Mouse (Mus musculus) left cerebral cortex, adult 8-10 months (tissue): ENCODE measurements around the gene Gucy2d. TPM values are rescaled to one million over a fixed set of nuclear protein-coding genes. Genes with fewer than 3 reads are reported as not detected.

ENCODE experiments used
- DNase-seq, 2 experiments: peaks; one replicate each; pipeline ENCODE4 v3.0.0; 2022; ENCODE audit warnings: low spot score in 2 of 2
- total RNA-seq, 4 experiments: library from RNA; stranded (reverse); gene quantifications; 2 replicates each; pipeline ENCODE4 v1.2.4; 2022

Gucy2d gene
- total RNA-seq, 4 experiments from 2014 or later = 0.38 to 0.39 TPM; not detected in 2

DNA sequence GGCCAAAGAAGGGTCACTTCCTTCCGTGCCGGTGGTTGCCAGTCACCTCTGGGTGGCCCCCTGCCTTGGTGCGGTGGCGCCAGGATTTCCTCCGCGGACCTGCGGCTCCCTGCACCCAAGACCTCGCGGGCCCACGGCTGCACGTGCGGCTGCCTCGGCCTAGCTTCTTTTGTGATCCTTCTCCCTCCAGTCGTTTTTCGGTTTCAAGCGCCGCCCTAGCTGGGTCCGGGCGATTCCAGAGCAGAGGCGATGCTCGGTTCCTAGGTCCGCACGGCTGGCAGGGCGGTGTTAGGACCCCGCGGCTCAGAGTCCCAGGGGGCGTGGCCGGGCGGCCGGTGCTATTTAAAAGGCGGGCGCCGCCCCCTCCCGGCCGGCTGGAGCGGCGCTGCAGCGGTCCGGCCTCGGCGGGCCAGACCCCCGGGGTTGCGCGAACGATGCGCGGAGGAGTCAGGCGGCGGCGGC is 49.4 kb downstream of the Gucy2d start:
- DNase-seq = peak in 1 of 2 experiments; percentile 52

DNA sequence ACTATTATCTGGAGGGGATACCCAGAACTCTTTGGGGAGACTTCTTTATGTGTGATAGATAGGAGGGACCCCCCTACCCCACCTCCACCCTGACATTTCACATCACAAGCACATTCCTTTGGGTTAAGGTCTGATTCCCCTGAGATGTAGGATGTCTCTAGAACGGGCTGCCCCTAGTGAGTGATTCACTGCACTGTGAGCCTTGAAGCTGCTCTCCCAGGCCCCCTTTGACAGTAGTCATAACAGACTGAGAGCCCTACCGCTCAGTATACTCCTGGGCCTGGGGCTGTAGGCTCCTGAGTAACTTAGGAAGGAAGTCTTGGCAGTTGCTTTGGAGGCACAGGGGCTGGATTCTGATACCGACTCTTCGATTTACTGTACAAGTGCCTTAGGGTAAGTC is 50.1 kb downstream of the Gucy2d start:
- DNase-seq = no peak

DNA sequence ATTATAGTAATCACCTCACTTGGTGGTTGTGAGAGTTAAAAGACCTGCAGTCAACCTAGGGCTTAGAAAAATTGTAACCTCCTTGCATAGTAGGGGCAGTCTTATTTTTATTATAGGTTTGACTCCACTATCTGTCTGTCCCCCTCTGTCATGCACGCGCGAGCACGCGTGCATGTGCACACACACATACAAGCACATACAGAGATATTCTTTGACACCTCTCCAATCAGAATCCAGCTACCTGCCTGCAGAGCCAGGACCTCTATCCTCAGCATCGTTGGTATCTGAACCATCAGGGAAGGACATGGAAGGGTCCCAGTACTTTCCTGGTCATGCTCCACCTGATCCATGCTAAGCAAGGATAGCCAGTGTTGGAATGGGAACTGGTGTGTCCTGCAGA is 50.7 kb downstream of the Gucy2d start:
- no peak for DNase-seq

DNA sequence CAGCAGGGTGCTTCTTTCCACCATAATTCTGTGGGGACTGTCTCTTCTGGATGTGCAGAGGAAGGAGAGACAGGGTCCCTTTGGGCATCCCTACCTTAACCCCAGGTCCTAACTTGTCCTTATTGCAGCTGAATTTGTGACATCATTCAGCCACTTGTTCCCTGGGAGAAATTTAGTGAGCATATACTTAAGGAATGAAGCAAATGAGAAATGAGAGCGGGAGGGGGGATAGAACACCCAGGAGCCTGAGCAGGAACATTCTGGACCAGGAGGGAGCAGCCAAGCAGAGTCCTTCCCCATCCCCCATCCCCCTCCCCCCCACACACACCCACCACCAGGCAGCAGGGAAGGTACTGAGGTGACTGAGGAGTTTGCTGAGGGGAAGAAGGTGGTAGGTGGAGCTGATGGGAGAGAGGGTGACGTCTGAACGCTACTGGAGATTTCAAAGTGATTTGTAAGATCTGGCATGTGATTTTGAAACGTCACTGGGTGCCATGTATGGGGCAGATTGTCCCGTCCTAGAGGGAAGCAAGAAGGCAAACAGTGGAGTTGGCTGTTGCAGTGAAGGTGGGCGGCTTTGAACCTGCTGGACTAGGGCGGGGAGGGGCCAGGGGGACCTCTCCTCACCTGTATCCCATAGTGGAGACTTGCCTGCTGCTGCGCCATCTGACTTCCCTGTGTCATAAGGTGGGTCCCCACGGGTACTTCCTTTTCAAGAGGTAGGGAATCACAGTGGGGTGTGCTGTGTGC is 51.4 kb downstream of the Gucy2d start:
- DNase-seq = no peak

DNA sequence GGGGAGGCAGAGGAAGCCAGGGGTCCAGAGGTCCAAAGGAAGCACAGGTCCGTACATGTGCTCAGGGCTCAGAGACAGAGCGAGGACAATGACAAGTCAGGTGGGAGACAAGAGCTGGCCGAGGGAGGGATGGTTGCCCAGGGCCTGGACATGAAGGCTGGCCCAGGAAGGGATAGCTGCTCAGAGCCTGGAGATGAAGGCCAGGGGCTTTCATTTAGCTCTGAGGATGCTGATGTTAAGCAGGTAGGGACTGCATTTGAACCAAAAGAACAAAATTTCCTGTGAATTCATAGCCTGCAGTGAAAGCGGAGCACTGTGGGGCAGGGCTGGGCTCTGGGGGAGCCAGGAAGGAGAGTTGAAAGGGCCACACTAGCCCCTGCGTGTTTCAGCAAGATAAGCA is 52.1 kb downstream of the Gucy2d start:
- no peak for DNase-seq

DNA sequence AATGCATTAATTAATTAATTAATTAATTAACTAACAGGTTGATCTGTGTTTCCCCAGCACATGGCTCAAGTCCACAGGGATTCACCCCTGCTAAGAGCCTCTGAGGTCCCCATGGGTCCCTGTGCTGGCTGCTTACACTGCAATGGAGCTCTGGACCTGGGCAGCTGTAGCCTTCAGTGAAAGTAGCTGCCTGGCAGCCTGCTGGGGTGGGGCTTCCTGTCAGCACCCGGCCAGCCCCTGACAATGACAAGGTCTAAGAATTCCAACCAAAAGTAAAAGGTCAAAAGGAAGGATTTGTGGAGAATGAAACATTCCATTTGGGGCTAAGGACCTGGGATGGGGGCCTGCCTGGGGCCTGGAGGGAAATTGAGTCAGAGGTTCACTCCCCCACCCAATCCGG is 53.1 kb downstream of the Gucy2d start:
- no peak for DNase-seq

DNA sequence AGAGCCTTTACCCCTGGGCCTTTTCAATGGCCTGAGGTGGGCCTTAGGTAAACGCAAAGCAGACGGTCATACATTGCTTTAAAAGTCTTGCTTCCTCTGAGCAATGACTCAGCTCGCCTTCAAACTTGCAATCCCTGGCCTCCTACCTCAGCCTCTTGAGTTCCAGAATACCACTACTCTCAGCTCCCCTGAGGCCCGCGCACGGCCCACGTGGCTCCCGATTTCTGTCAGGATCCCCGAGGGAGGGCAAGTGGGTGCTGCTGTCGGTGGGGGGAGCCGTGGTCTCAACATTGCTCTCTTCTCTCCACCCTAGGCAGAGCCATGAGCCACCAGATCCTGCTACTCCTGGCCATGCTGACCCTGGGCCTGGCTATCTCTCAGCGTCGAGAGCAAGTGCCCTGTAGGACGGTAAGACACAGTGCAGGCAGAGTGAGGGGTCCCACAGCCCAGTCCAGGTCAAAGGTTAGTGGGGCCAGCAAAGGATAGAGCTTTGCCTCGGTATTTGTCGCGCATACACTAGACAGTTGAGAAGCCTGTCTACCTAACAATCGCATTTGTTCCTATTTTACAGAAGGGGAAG is 53.8 kb downstream of the Gucy2d start:
- DNase-seq = no peak

DNA sequence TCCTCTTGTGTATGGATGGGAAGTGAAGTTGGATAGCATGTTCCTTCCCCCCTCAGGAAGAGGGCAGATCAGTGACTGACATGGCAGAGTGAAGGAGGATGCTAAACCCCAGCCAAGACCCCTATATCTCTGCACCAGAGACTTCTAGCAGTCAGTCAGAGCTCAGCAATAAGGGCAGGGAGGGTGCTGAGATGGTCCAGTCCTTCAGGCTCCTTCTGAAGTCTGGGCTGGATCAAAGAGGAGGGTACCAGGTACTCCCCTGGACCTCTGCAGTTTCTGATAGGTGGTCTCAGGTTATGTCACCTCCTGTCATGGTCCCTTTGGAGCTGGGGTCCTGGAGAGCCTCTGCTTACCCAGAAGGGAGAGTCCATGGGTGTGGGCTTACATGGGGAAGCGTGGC is 55.4 kb downstream of the Gucy2d start:
- no peak for DNase-seq

DNA sequence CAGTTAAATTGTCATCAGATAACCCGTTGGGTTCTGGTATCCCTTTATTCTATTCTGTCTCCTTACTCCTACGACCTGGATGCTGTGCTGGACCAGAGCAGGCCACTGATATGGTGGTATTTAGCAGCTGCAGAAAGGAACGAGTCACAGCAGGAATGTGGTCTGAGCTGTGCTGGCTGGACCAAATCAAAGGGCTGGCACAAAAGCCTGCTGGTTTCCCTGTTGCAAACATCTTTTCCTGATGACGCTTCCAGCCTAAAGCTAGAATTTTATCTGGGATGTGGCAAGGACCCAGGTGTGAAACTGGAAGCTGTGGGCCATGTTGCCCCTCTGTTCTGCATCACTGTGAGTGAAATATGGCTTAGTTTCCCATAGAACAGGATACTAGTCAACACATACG is 57.2 kb downstream of the Gucy2d start:
- DNase-seq = no peak

DNA sequence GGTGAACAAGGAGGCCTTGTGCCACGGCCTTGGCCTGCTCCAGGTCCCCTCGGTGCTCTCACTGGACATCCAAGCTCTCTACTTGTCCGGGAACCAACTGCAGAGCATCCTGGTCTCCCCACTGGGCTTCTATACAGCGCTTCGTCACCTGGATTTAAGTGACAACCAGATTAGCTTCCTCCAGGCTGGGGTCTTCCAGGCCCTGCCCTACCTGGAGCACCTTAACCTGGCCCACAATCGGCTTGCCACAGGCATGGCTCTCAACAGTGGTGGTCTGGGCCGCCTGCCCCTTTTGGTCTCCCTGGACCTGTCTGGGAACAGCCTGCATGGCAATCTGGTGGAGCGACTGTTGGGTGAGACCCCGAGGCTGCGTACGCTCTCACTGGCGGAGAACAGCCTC is 57.9 kb downstream of the Gucy2d start:
- DNase-seq = no peak

DNA sequence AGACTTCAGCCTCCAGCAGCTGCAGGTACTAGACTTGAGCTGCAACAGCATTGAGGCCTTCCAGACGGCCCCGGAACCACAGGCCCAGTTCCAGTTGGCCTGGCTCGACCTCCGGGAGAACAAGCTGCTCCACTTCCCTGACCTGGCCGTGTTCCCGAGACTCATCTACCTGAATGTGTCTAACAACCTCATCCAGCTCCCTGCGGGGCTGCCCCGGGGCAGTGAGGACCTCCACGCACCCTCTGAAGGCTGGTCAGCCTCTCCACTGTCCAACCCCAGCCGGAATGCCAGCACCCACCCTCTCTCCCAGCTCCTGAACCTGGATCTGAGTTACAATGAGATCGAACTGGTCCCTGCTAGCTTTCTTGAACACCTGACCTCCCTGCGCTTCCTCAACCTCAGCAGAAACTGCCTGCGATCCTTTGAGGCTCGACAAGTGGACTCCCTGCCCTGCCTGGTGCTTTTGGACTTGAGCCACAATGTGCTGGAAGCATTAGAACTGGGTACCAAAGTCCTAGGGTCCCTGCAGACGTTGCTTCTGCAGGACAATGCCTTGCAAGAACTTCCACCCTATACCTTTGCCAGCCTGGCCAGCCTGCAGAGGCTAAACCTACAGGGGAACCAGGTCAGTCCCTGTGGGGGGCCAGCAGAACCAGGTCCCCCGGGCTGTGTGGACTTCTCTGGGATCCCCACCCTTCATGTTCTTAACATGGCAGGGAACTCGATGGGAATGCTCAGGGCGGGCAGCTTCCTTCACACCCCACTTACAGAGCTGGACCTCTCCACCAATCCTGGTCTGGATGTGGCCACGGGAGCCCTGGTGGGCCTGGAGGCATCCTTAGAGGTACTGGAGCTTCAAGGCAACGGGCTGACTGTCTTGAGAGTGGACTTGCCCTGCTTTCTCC is 58.7 kb downstream of the Gucy2d start:
- no peak for DNase-seq

DNA sequence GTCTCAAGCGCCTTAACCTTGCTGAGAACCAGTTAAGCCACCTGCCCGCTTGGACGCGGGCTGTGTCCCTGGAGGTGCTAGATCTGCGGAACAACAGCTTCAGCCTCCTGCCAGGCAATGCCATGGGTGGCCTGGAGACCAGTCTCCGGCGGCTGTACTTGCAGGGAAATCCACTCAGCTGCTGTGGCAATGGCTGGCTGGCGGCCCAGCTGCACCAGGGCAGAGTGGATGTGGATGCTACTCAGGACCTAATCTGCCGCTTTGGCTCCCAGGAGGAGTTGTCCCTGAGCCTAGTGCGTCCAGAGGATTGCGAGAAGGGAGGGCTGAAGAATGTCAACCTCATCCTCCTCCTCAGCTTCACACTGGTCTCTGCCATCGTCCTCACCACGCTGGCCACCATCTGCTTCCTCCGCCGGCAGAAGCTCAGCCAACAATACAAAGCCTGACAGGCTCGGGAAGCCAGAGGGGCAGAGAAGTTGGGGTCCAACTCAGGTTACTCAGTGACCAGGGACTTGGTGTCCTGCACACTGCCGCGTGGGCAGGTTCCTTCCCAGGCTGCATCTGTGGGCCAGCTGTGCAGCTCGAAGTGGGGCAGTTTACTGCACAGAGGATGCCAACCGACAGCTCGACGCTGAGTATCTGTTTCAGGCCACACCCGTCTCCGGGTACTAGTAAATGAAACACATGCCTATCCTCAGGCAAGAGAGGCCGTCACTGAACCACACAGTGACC is 59.5 kb downstream of the Gucy2d start:
- no peak for DNase-seq

DNA sequence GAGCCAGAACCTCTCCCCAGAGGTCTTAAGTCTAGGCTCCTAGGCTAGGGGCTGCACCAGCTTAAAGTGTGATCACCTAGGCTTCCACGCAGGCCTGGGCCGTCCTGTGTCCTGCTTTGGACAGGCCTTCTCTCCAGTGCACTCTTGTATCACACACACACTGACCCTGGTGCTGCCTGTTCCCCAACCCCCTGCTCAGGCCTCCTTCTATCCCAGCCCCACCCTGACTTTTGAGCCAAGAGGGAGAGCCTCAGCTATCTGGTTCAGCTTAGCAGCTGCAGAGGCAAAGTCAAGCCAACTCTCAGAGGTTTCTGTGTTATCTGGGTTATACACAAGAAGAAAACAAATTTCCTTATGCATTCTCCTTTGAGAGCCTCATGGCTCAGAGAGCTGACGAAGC is 60.3 kb downstream of the Gucy2d start:
- DNase-seq = no peak

DNA sequence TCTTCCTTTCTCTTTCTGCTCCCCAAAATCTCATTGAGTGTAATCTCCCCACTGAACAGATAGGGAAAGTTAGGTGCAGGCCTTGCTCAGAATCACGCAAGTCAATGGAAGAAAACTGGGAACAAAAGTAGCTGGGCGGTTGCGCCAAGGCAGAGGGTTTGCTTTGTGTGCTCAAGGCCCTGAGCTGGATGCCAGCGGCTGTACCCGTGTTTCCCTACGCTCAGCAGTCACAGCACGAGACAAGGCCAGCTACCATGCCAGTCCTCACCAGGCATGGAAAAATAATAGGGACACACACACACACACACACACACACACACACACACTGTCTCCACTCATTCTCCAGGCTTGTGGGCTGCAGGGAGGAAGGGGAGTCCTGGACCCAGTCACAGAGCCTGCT is 60.9 kb downstream of the Gucy2d start:
- no peak for DNase-seq

DNA sequence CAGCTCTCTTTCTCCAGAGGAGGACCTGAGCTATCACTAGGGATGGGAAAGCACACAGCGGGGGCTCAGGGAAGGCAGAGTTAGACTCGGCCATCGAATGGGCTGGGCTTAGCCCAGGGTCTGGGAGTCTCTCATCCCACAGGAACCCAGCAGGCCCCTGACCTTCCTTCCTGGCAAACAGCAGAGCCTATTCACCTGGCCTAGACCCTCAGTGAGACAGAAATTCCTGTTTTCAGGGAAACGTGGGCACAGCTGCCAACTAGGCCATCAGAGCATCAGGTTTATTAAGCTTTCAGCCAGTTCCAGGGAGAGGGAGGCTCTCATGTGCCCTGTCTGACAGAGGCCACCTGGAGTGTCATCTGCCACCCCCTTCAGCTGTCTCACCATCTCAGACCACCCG is 62.7 kb downstream of the Gucy2d start:
- no peak for DNase-seq

DNA sequence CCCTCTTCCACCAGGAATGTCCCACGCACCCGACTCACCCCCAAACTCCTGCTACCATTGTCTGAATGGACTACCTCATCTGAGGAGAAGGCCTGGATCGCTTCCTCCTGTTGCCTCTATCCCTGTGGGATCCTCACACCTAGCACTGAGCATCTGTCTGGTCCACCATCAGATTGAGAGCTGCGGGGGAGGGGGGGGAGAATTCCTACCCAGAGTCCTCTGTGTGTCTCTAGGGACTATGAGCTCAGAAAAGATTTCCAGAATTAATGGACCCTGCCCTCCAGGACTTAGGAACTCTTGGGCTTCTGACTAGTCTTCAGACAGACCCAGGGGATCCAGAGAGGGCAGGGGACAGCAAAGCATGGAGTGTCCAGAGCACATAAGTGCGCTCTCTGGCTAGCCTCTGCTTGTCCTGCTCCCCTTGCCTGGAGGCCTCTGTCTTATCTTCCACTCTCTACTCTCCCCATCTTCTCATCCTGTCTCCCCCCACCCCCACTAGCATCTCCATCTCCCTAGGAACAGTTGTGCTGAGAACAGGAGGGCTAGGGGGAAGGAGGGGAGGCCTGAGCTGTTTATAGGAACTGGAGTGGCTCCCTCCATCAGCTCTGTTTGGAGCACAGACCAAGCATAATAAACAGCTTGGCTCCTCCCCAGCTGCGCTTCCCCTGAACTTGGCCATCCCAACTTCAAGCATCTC is 63.9 kb downstream of the Gucy2d start:
- no peak for DNase-seq

DNA sequence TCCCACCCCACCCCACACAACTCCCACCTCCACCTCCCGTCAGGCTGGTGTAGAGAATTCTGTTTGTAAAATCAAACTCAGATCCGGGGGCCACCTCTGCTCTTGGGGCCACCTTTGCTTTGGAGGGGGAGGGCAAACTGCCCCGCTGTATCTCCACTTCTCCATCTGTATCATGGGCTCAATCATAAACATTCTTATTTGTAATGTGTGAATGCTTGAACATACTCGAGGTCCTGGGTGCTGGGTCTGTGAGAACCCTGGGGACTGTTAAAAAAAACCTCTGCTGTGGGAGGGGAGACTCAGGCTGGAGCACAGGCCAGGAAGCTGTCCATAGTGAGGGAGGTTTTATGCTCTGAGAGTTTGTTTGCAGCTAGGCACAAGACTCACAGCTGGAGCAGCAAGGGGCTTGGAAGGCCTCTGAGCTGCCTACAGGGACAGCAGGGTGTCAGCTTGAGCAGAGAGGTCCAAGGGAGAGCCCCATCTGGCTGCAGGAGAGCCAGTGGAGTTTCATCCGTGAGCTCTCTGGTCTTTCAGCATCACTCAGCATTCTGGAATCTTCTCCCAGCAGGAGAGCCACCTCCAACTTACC is 64.6 kb downstream of the Gucy2d start:
- DNase-seq = no peak

DNA sequence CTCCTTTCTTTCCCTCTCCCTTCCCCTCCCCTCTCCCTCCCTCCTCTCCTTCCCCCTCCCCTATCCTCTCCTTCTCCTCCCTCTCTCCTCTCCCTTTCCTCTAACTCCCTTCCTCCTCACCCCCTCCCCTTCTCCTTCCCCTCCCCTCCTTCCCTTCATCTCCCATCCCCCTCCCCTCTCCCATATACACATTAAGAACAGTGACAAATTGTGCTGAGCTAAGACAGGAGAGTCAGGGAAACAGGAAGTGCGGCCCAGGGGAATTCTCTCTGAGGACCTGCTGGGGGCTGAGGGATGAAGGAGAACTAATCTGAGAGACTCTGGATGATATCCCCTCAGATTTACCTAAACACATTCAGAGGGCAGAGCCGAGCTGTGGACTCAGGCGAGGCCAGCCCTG is 65.4 kb downstream of the Gucy2d start:
- DNase-seq = no peak

DNA sequence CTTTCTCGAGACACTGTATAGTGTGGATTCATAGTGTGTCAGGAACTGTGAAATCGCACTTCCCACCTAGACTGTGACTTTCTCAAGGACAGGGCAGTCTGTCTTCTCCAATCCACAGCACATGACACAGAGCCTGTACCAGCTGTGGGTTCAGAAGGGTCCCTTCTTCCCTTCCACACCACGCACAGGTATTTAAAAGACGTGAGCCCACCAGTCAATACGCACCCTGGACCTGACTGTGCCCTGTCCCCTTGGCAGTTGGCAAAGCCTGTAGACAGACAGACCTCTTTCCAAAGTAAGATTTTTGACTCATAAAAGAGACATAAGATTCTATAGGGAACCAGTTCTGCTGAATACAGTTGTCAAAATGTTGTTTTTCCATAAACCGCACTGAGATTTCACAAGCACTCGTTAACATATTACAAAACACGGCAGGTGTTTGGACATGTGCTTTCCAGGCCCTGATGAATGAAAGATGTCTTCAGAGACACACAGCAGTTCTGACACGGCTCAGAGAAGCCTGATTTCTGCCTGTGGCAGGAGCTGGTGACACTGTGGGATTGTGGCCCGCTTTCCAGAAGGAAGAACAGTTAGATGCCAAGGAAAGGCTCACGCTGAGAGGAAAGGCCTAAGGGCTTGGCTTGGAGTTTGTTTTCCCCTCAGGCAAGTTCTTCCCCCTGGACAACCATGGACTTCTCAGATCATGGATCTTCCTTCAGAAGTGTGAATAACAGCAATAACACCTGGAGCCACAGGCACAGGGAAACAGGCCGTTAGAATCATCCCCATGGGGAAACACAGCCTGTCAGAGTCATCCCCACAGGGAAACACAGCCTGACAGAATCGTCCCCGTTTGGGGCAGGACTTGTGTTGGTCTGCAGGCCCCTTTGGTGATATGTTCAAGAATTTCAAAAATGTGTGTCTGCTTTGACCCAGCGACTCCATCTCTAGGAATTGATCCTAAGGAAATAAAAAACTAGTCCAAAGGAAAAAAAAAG is 71.0 kb downstream of the Gucy2d start:
- DNase-seq = no peak
